Mouse (Mus musculus): ENCODE measurements at regions not wholly inside any gene's neighbourhood (a gene's known extent, or its start where the extent isn't known, plus 50 kb on each side); places are given as distances from the start of the nearest gene placed in this dataset.

DNA sequence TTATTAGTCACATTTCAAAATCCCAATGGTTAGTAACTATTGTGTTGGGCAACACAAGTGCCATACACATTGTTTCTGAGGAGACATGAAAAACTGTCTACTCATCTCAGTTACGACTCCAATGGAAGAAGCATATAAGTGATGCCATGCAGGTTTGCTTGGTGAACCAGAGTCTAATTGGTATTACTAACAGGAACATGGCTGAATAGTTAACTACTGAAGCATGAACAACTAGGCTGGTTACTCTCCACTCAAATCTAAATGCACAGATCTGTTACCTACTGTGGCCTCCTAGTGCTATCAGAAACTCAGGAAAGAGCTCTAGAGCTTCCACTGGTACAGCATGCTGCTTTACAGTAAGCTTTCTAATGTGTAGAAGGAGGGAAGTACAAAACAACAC lies 503.5 kb upstream of the Sox9 start:
- ATAC-seq (ENCODE audit: low FRiP score, low TSS enrichment) = no peak
- no peak overlapping the region for H3K4me3 ChIP-seq (ENCODE audit: low read length)

GRCm38 (mm10) chr11:112282911-112283310 lies 499.1 kb upstream of the Sox9 start:
- no peak for ATAC-seq (ENCODE audit: low FRiP score, low TSS enrichment)
- Histone ChIP-seq H3K4me2 (replicated peaks; ENCODE audit: low read depth, low read length) (no peak overlapping the region), H3K9me3 (ENCODE audit: low read length) (no peaks in the 10 kb centered on the region), H3K27ac (ENCODE audit: low read length) (no peak overlapping the region), H3K4me3 (ENCODE audit: low read length) (no peak overlapping the region), H3K27me3 (ENCODE audit: insufficient read depth, low read length) (no peaks in the 10 kb centered on the region), H3K4me1 (ENCODE audit: insufficient read depth, low read length) (no peaks in the 10 kb centered on the region), H3K9ac (replicated peaks; ENCODE audit: low read length) (no peak overlapping the region), H3K36me3 (ENCODE audit: insufficient read depth, low read length) (no peaks in the 10 kb centered on the region)
- 25% methylated on average over 7 of the region's 7 CpGs for WGBS

More for the DNA sequence above, 503.5 kb upstream of the Sox9 start:
- Histone ChIP-seq H3K36me3 (ENCODE audit: insufficient read depth, low read length) (no peaks in the 10 kb centered on the region), H3K27ac (ENCODE audit: low read length) (no peak overlapping the region), H3K4me2 (replicated peaks; ENCODE audit: low read depth, low read length) (no peak overlapping the region), H3K27me3 (ENCODE audit: insufficient read depth, low read length) (no peaks in the 10 kb centered on the region), H3K4me1 (ENCODE audit: insufficient read depth, low read length) (no peaks in the 10 kb centered on the region), H3K9me3 (ENCODE audit: low read length) (no peaks in the 10 kb centered on the region; the same call in 1 of the 2 replicates), H3K9ac (replicated peaks; ENCODE audit: low read length) (no peak overlapping the region)
- 78% methylated on average over 1 of the region's 1 CpGs for WGBS

GRCm38 (mm10) chr11:112298901-112299341 lies 483.1 kb upstream of the Sox9 start:
- H3K4me3 ChIP-seq (ENCODE audit: low read length) = no peak overlapping the region
- no peak overlapping the region for H3K27ac ChIP-seq (ENCODE audit: low read length)
- H3K9ac ChIP-seq (replicated peaks; ENCODE audit: low read length) = no peak overlapping the region
- no peaks in the 10 kb centered on the region for H3K36me3 ChIP-seq (ENCODE audit: insufficient read depth, low read length)
- H3K9me3 ChIP-seq (ENCODE audit: low read length) = no peaks in the 10 kb centered on the region
- no peaks in the 10 kb centered on the region for H3K27me3 ChIP-seq (ENCODE audit: insufficient read depth, low read length)
- 76% methylated on average over 5 of the region's 5 CpGs for WGBS
- ATAC-seq (ENCODE audit: low FRiP score, low TSS enrichment) = no peak
- H3K4me2 ChIP-seq (replicated peaks; ENCODE audit: low read depth, low read length) = no peak overlapping the region
- no peaks in the 10 kb centered on the region for H3K4me1 ChIP-seq (ENCODE audit: insufficient read depth, low read length)

DNA sequence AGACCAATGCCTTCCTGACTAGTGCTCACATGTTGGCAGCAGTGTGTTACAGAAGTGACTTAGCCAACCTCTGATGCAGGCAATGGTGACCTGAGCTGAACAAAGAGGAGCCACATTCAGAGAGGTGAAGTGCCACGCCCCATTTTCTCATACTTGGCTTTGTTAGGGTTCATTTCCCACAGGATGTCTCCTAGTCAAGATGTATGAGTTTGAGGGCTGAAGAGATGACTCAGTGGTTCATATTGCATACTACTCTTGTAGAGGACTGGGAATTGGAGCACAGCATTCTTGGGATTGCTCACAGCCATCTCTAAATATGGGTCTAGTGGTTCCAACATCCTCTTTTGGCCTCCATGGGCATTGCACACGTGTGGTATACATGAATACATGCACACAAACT lies 478.9 kb upstream of the Sox9 start:
- 78% methylated on average over 2 of the region's 2 CpGs for WGBS
- no peak for ATAC-seq (ENCODE audit: low FRiP score, low TSS enrichment)
- no peak overlapping the region for H3K9ac ChIP-seq (replicated peaks; ENCODE audit: low read length)
- H3K27ac ChIP-seq (ENCODE audit: low read length) = no peak overlapping the region
- H3K9me3 ChIP-seq (ENCODE audit: low read length) = no peaks in the 10 kb centered on the region
- no peaks in the 10 kb centered on the region for H3K36me3 ChIP-seq (ENCODE audit: insufficient read depth, low read length)
- no peaks in the 10 kb centered on the region for H3K27me3 ChIP-seq (ENCODE audit: insufficient read depth, low read length)
- H3K4me3 ChIP-seq (ENCODE audit: low read length) = no peak overlapping the region
- H3K4me2 ChIP-seq (replicated peaks; ENCODE audit: low read depth, low read length) = no peak overlapping the region
- no peaks in the 10 kb centered on the region for H3K4me1 ChIP-seq (ENCODE audit: insufficient read depth, low read length)

DNA sequence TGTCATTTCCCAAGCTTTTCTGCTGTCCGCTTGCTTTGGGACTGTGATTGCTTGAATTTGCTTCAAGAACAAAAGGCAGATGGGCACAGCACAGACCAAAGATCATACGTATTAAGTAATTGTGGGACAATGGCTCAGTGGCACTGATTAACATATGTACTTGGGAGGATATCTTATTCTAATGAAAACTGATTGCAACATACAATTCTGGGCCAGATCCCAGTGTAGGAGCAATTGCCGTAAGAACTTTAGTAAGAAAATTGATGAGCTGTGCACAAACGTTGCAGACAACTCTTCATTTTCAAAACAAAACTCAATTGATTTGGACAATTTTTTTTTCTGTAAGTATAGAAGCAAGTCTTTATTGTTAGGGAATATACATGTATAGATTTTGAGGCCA lies 456.2 kb upstream of the Sox9 start:
- H3K27me3 ChIP-seq (ENCODE audit: insufficient read depth, low read length) = no peaks in the 10 kb centered on the region
- H3K36me3 ChIP-seq (ENCODE audit: insufficient read depth, low read length) = no peaks in the 10 kb centered on the region
- no peaks in the 10 kb centered on the region for H3K4me1 ChIP-seq (ENCODE audit: insufficient read depth, low read length)
- ATAC-seq (ENCODE audit: low FRiP score, low TSS enrichment) = no peak
- no peak overlapping the region for H3K4me2 ChIP-seq (replicated peaks; ENCODE audit: low read depth, low read length)
- WGBS = 93% methylated on average over 4 of the region's 4 CpGs
- H3K4me3 ChIP-seq (ENCODE audit: low read length) = no peak overlapping the region
- no peak overlapping the region for H3K9ac ChIP-seq (replicated peaks; ENCODE audit: low read length)
- H3K27ac ChIP-seq (ENCODE audit: low read length) = no peak overlapping the region
- no peaks in the 10 kb centered on the region for H3K9me3 ChIP-seq (ENCODE audit: low read length)

GRCm38 (mm10) chr11:112327606-112328005 lies 454.4 kb upstream of the Sox9 start:
- H3K4me2 ChIP-seq (replicated peaks; ENCODE audit: low read depth, low read length) = no peak overlapping the region
- H3K9ac ChIP-seq (replicated peaks; ENCODE audit: low read length) = no peak overlapping the region
- no peaks in the 10 kb centered on the region for H3K9me3 ChIP-seq (ENCODE audit: low read length)
- H3K27me3 ChIP-seq (ENCODE audit: insufficient read depth, low read length) = no peaks in the 10 kb centered on the region
- H3K4me3 ChIP-seq (ENCODE audit: low read length) = no peak overlapping the region
- no peak overlapping the region for H3K27ac ChIP-seq (ENCODE audit: low read length)
- no peak for ATAC-seq (ENCODE audit: low FRiP score, low TSS enrichment)
- 50% methylated on average over 4 of the region's 4 CpGs for WGBS
- H3K36me3 ChIP-seq (ENCODE audit: insufficient read depth, low read length) = no peaks in the 10 kb centered on the region
- no peaks in the 10 kb centered on the region for H3K4me1 ChIP-seq (ENCODE audit: insufficient read depth, low read length)

- Histone ChIP-seq H3K4me1 (ENCODE audit: insufficient read depth, low read length) (no peaks in the 10 kb centered on the region), H3K27me3 (ENCODE audit: insufficient read depth, low read length) (no peaks in the 10 kb centered on the region), H3K4me2 (replicated peaks; ENCODE audit: low read depth, low read length) (no peak overlapping the region), H3K9me3 (ENCODE audit: low read length) (no peaks in the 10 kb centered on the region), H3K9ac (replicated peaks; ENCODE audit: low read length) (no peak overlapping the region), H3K4me3 (ENCODE audit: low read length) (no peak overlapping the region), H3K27ac (ENCODE audit: low read length) (no peak overlapping the region), H3K36me3 (ENCODE audit: insufficient read depth, low read length) (no peaks in the 10 kb centered on the region)
- WGBS = 32% methylated on average over 6 of the region's 6 CpGs
- no peak for ATAC-seq (ENCODE audit: low FRiP score, low TSS enrichment)
Observed at GRCm38 (mm10) chr11:112345133-112345532, 436.9 kb upstream of the Sox9 start.

DNA sequence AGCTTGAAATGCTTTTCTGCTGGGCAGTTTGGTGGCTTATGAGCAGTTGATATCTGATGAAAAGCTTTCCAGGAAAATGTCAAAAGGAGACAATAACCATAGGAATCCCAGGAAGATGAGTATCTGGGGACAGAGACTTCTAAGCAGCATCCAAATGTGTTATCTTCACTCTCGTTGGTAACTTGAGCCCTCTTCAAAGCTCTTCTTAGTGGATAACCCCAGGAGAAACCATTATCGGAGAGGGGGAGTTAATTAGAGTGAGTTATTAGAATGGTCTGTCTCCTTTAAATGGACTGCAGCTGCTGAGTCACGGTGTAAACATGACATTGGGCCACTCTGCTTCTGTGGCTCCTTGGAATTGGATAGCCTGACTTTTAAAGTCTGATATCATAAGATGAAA lies 436.4 kb upstream of the Sox9 start:
- no peak overlapping the region for H3K4me2 ChIP-seq (replicated peaks; ENCODE audit: low read depth, low read length)
- no peaks in the 10 kb centered on the region for H3K36me3 ChIP-seq (ENCODE audit: insufficient read depth, low read length)
- ATAC-seq (ENCODE audit: low FRiP score, low TSS enrichment) = no peak
- no peak overlapping the region for H3K4me3 ChIP-seq (ENCODE audit: low read length)
- no peak overlapping the region for H3K27ac ChIP-seq (ENCODE audit: low read length)
- H3K27me3 ChIP-seq (ENCODE audit: insufficient read depth, low read length) = no peaks in the 10 kb centered on the region
- no peaks in the 10 kb centered on the region for H3K9me3 ChIP-seq (ENCODE audit: low read length)
- 12% methylated on average over 3 of the region's 3 CpGs for whole genome bisulfite sequencing
- H3K9ac ChIP-seq (replicated peaks; ENCODE audit: low read length) = no peak overlapping the region
- no peaks in the 10 kb centered on the region for H3K4me1 ChIP-seq (ENCODE audit: insufficient read depth, low read length)

- WGBS = 83% methylated on average over 3 of the region's 3 CpGs
- Histone ChIP-seq H3K27me3 (ENCODE audit: insufficient read depth, low read length) (no peaks in the 10 kb centered on the region), H3K9ac (replicated peaks; ENCODE audit: low read length) (no peak overlapping the region), H3K27ac (ENCODE audit: low read length) (no peak overlapping the region), H3K36me3 (ENCODE audit: insufficient read depth, low read length) (no peaks in the 10 kb centered on the region), H3K4me2 (replicated peaks; ENCODE audit: low read depth, low read length) (no peak overlapping the region), H3K4me1 (ENCODE audit: insufficient read depth, low read length) (no peaks in the 10 kb centered on the region), H3K4me3 (ENCODE audit: low read length) (no peak overlapping the region), H3K9me3 (ENCODE audit: low read length) (no peaks in the 10 kb centered on the region)
- no peak for ATAC-seq (ENCODE audit: low FRiP score, low TSS enrichment)
Observed at GRCm38 (mm10) chr11:112346089-112346488, 435.9 kb upstream of the Sox9 start.

DNA sequence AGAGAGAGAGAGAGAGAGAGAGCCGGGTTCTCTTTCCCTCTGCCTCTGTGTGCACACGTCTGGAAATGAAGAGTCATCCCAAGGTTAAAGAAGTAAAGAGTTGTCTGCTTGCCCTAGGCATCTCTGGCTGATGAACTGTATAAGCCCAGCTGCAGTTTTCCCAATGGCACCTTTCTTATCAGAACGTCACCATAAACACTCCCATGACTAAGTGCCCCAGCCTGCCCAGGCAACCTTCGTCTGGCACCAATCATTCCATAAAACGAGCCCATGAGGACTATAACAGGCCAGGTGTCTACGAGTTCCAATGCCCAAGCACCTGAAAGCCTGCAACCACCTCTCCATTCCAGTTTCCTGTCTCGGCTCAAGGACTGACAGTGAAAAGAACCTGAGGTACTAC lies 435.5 kb upstream of the Sox9 start:
- no peak overlapping the region for H3K9ac ChIP-seq (replicated peaks; ENCODE audit: low read length)
- H3K27ac ChIP-seq (ENCODE audit: low read length) = no peak overlapping the region
- H3K4me1 ChIP-seq (ENCODE audit: insufficient read depth, low read length) = no peaks in the 10 kb centered on the region
- H3K27me3 ChIP-seq (ENCODE audit: insufficient read depth, low read length) = no peaks in the 10 kb centered on the region
- no peak for ATAC-seq (ENCODE audit: low FRiP score, low TSS enrichment)
- 66% methylated on average over 7 of the region's 7 CpGs for WGBS
- no peak overlapping the region for H3K4me2 ChIP-seq (replicated peaks; ENCODE audit: low read depth, low read length)
- H3K36me3 ChIP-seq (ENCODE audit: insufficient read depth, low read length) = no peaks in the 10 kb centered on the region
- no peak overlapping the region for H3K4me3 ChIP-seq (ENCODE audit: low read length)
- no peaks in the 10 kb centered on the region for H3K9me3 ChIP-seq (ENCODE audit: low read length)

DNA sequence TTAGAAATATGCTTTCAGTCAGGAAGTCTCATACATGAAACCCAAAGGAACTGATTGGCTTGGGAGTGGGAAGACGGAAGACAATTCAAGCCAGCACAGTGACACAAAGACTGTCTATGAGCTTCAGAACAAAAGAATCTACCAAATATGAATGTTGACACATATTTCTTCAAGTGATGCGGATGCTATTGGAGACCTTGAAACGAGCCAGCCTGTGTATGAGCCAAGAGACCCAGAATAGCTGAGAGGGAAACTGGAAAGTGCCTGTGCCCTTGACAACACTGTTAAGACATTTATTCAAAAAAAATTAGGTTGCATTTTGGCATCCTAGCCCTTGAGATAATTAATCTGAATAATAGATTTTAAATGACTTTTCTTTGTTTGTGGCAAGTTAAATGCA lies 426.7 kb upstream of the Sox9 start:
- Histone ChIP-seq H3K4me1 (ENCODE audit: insufficient read depth, low read length) (no peaks in the 10 kb centered on the region), H3K27me3 (ENCODE audit: insufficient read depth, low read length) (no peaks in the 10 kb centered on the region), H3K9ac (replicated peaks; ENCODE audit: low read length) (no peak overlapping the region), H3K36me3 (ENCODE audit: insufficient read depth, low read length) (no peaks in the 10 kb centered on the region), H3K9me3 (ENCODE audit: low read length) (no peaks in the 10 kb centered on the region), H3K4me3 (ENCODE audit: low read length) (no peak overlapping the region), H3K4me2 (replicated peaks; ENCODE audit: low read depth, low read length) (no peak overlapping the region), H3K27ac (ENCODE audit: low read length) (no peak overlapping the region)
- ATAC-seq (ENCODE audit: low FRiP score, low TSS enrichment) = no peak
- WGBS = 95% methylated on average over 3 of the region's 3 CpGs
